Mouse (Mus musculus) embryonic facial prominence, embryonic 14.5 days (tissue): Measurements from ENCODE around the gene Sipa1l1. TPM values are rescaled to one million over a fixed set of nuclear protein-coding genes. Genes with fewer than 3 reads are reported as not detected.
A peak's percentile ranks its signal among the peaks of the same experiment; 100 is the strongest.

ENCODE experiments used
- ATAC-seq: fragments of 200-750 bp; cut with Nextera tagmentation; 2 replicates; pipeline ENCODE4 v1.8.0; 2017; ENCODE audit warnings: low read depth, moderate number of reproducible peaks, moderate TSS enrichment
- DNase-seq: peaks from one replicate; pipeline ENCODE4 v3.0.0-alpha.2; 2015; ENCODE audit warnings: low spot score
- H3K27ac ChIP-seq: fragments of 300-500 bp; sonication (generic); replicated peaks from 2 replicates; pipeline ENCODE4 v1.5.1; 2014; ENCODE audit warnings: low read depth, mild to moderate bottlenecking, low read length, moderate library complexity
- H3K27me3 ChIP-seq: fragments of 300-500 bp; sonication (generic); replicated peaks from 2 replicates; pipeline ENCODE4 v1.6.1; 2014; ENCODE audit warnings: low read length; ENCODE audit not compliant: control insufficient read depth, insufficient read depth
- H3K36me3 ChIP-seq: fragments of 300-500 bp; sonication (generic); 2 replicates; pipeline ENCODE4 v1.6.1; 2014; ENCODE audit warnings: low read length, mixed read lengths; ENCODE audit not compliant: control insufficient read depth, insufficient read depth
- H3K4me1 ChIP-seq: fragments of 300-500 bp; sonication (generic); 2 replicates; pipeline ENCODE4 v1.6.1; 2014; ENCODE audit warnings: antibody characterized with exemption, low read length; ENCODE audit not compliant: control insufficient read depth, insufficient read depth
- H3K4me2 ChIP-seq: fragments of 300-500 bp; sonication (generic); 2 replicates; pipeline ENCODE4 v1.6.1; 2014; ENCODE audit warnings: low read depth, mild to moderate bottlenecking, low read length, moderate library complexity, mixed read lengths
- H3K4me3 ChIP-seq: fragments of 300-500 bp; sonication (generic); 2 replicates; pipeline ENCODE4 v1.5.1; 2014; ENCODE audit warnings: low read depth, mild to moderate bottlenecking, low read length
- H3K9ac ChIP-seq: fragments of 300-500 bp; sonication (generic); 2 replicates; pipeline ENCODE4 v1.6.1; 2014; ENCODE audit warnings: low read depth, mild to moderate bottlenecking, low read length, moderate library complexity, mixed read lengths
- H3K9me3 ChIP-seq: fragments of 300-500 bp; sonication (generic); 2 replicates; pipeline ENCODE4 v1.6.1; 2016; ENCODE audit warnings: low read length; ENCODE audit not compliant: control insufficient read depth
- WGBS: fragments of 180-500 bp; shearing (Covaris S2); extraction: QIAGEN DNeasy Blood & Tissue Kit; methylation state at CpG from one replicate; pipeline ENCODE4 v1.1.7; 2014; 5-methylcytosine and 5-hydroxymethylcytosine counted together
- polyA plus RNA-seq: library from polyadenylated mRNA; unstranded; fragments of >200 nt; fragmentation: Nextera tagmentation; extraction: Ambion mirVana; gene quantifications from 2 replicates; pipeline ENCODE4 v1.2.1, GENCODE M21; 2014

The Sipa1l1 gene
- polyA plus RNA-seq, 1 experiment from 2014 or later = 23.8 TPM

DNA sequence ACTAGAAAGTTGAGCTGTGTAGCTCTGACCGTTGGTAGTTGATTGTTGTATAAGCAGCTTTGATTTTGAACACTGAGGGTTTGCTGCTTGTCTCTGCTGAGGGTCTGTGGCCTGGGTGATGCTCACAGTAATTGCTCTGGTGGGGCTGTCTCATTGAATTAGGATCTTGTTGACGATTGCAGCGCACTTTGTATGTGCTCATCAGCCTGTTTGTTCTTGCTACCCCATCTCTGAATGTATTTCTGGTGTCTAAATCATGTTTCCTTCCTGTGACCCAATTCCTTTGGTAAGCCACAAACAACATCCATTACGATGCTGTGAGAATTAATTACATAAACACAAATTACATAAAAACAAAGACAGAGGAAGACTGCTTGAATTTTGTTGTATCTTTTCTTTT, 39.5 kb downstream of the Sipa1l1 start:
- Histone ChIP-seq H3K27ac (no peak overlapping the region), H3K4me3 (no peak overlapping the region), H3K4me2 (no peak overlapping the region), H3K36me3 (no peaks in the 10 kb centered on the region), H3K9ac (no peak overlapping the region), H3K4me1 (peaks cover 7% of the 10 kb centered on the region; the same call in 1 of the 2 replicates), H3K9me3 (no peaks in the 10 kb centered on the region), H3K27me3 (no peaks in the 10 kb centered on the region)
- DNase-seq = no peak
- WGBS = 71% methylated on average over 4 of the region's 4 CpGs
- no peak; the same call in 1 of the 2 replicates for ATAC-seq

DNA sequence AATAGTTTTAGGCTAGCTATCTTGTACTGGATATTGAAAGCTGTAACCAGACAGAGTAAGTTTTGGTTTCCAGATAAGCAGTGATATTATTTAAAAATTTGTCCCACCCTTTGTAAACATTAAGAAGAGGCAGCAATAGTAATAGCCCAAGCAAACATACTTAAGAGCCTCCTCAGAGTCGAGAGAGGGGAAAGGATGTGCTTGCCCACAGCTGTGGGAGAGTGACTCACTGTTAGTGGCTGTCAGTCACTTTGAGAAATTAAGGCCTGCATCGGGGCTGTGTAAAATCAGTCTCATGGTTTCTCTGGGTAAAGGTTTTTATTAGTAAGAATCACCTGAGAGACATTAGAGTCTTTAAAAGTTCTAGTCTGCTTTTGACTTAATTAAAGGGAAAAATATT, 40.6 kb downstream of the Sipa1l1 start:
- Histone ChIP-seq H3K36me3 (no peaks in the 10 kb centered on the region), H3K27me3 (no peaks in the 10 kb centered on the region), H3K27ac (no peak overlapping the region), H3K4me1 (peaks cover 10% of the 10 kb centered on the region; the same call in 1 of the 2 replicates), H3K9ac (no peak overlapping the region), H3K9me3 (no peaks in the 10 kb centered on the region), H3K4me2 (no peak overlapping the region), H3K4me3 (no peak overlapping the region)
- ATAC-seq = no peak
- no peak for DNase-seq
- WGBS = 34% methylated on average over 2 of the region's 2 CpGs

- H3K9me3 ChIP-seq = no peaks in the 10 kb centered on the region
- DNase-seq (peak; percentile 30), ATAC-seq (no peak)
- H3K4me2 ChIP-seq = no peak overlapping the region
- no peaks in the 10 kb centered on the region for H3K27me3 ChIP-seq
- H3K36me3 ChIP-seq = no peaks in the 10 kb centered on the region
- H3K9ac ChIP-seq = no peak overlapping the region
- peak overlapping the region; percentile 22; the same call in 1 of the 2 replicates for H3K27ac ChIP-seq
- H3K4me3 ChIP-seq = no peak overlapping the region
- H3K4me1 ChIP-seq = peaks cover 15% of the 10 kb centered on the region; the same call in 1 of the 2 replicates
- 37% methylated on average over 2 of the region's 2 CpGs for WGBS
These were observed 43.9 kb downstream of the Sipa1l1 start for GRCm38 (mm10) chr12:82213056-82213455.

GRCm38 (mm10) chr12:82214916-82215315, 45.8 kb downstream of the Sipa1l1 start:
- no peak for DNase-seq
- peaks cover 15% of the 10 kb centered on the region; the same call in 1 of the 2 replicates for H3K4me1 ChIP-seq

DNA sequence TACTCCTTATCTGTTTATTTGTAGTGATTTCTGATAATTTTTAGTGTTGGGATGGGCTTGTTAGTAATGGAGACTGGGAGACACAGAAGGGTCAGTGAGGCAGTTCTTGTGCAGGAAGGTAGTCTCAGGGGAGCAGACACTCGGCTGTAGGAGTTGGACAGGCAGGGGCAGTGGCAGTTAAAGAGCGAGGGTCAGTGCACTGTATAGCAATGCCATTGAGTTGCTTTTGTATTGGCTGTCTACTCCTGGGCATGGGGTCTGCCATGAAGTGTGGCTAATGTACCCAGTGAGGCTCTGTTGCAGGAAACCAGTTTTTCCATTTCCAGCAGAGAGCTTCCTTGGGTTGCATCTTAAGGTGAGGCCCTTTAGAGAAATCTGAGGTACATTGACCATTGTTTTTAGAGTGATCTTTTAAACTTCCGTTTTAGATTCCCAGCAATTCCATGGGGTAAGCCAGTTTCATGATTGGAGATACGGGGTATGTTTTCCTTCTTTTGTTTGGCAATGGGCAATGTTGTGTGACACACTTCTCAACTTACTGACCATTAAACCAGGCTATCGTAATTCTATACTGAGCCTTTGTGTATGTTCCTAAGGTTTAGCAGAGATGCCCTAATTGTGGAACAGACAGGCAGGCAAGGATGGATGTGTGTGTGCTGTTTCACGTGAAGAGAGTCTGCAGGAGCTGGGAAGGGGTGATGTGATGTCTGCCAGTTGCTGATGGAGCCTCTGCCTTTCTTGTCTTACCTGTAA, 47.9 kb downstream of the Sipa1l1 start:
- H3K4me1 ChIP-seq = peaks cover 15% of the 10 kb centered on the region; the same call in 1 of the 2 replicates
- no peak overlapping the region for H3K4me3 ChIP-seq
- H3K9me3 ChIP-seq = no peaks in the 10 kb centered on the region
- no peaks in the 10 kb centered on the region for H3K27me3 ChIP-seq
- WGBS = 51% methylated on average over 6 of the region's 6 CpGs
- no peak overlapping the region for H3K27ac ChIP-seq
- H3K36me3 ChIP-seq = no peaks in the 10 kb centered on the region
- no peak overlapping the region for H3K9ac ChIP-seq
- DNase-seq = no peak
- ATAC-seq = no peak; the same call in 1 of the 2 replicates
- no peak overlapping the region for H3K4me2 ChIP-seq

More at GRCm38 (mm10) chr12:82214916-82215315, 45.8 kb downstream of the Sipa1l1 start:
- Histone ChIP-seq H3K36me3 (no peaks in the 10 kb centered on the region), H3K4me2 (no peak overlapping the region), H3K27me3 (no peaks in the 10 kb centered on the region), H3K9ac (no peak overlapping the region), H3K9me3 (no peaks in the 10 kb centered on the region), H3K27ac (no peak overlapping the region), H3K4me3 (no peak overlapping the region)
- 48% methylated on average over 5 of the region's 5 CpGs for WGBS
- no peak for ATAC-seq

DNA sequence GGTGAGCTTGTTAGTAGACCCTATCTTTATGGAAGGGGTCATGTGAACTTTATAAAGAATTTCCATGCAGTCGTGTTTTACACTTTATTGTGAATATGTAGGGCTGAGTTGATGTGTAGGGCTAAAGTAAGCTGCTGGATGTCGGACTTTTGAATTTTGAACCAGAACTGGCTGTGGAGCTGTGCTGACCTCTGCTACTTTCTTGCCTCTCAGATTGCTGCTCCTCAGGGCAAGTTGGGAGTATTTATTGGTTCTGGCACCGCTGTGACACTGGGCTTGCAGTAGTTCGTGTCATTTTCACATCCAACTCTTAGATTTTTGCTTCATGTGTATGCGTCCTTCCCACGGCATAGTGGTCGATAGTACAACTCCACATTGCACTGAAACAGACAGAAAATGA, 49.1 kb downstream of the Sipa1l1 start:
- Histone ChIP-seq H3K27ac (no peak overlapping the region), H3K4me3 (no peak overlapping the region), H3K4me1 (0 out of 2 replicates have a peak, but pooled peaks cover 8% of the 10 kb centered on the region), H3K4me2 (no peak overlapping the region), H3K27me3 (no peaks in the 10 kb centered on the region), H3K36me3 (no peaks in the 10 kb centered on the region), H3K9me3 (no peaks in the 10 kb centered on the region), H3K9ac (no peak overlapping the region)
- WGBS = 81% methylated on average over 7 of the region's 7 CpGs
- no peak for DNase-seq
- ATAC-seq = no peak

GRCm38 (mm10) chr12:82220367-82221089, 51.4 kb downstream of the Sipa1l1 start:
- DNase-seq (no peak), ATAC-seq (no peak)
- Histone ChIP-seq H3K4me2 (no peak overlapping the region), H3K4me1 (no peaks in the 10 kb centered on the region), H3K4me3 (no peak overlapping the region), H3K27me3 (no peaks in the 10 kb centered on the region), H3K27ac (0 out of 2 replicates have a peak overlapping the region, but pooled peaks have one; percentile 6), H3K9ac (no peak overlapping the region), H3K9me3 (no peaks in the 10 kb centered on the region), H3K36me3 (no peaks in the 10 kb centered on the region)
- 74% methylated on average over 5 of the region's 5 CpGs for WGBS

DNA sequence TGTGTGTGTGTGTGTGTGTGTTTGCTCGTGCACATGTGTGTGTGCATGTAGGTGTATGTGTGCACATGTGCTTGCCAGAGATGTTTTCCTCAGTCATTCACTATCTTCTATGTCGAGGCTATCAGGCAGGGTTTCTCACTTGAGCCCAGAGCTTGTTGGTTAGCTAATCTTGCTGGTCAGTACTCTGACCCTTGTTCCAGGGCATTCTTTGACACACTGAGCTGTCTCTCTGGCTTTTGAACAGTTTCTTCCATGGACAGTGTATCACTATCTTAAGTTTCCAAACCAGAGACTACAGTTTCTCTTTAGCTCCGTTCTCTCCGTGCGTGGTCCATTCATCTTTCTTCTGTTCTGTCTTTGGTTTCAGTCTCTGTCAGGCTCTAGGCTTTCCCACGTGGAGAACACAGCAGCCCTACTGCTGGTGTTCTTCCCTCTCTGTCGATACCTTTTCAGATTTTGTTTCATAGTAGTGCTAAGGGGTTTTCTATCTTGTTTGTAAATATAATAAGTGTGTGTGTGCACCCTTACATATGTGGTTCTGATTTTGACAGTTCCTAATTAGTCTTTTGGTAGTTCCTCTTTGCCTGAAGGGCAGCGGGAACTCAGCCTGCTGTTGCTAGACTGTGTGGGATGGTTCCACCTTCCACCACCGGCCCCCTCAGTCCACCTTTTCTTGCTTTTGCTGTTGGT, 54.2 kb downstream of the Sipa1l1 start:
- H3K27ac ChIP-seq = no peak overlapping the region
- no peaks in the 10 kb centered on the region for H3K27me3 ChIP-seq
- H3K36me3 ChIP-seq = no peaks in the 10 kb centered on the region
- peaks cover 11% of the 10 kb centered on the region for H3K4me1 ChIP-seq
- H3K9me3 ChIP-seq = no peaks in the 10 kb centered on the region
- H3K9ac ChIP-seq = no peak overlapping the region
- WGBS = 69% methylated on average over 9 of the region's 9 CpGs
- no peak overlapping the region for H3K4me3 ChIP-seq
- H3K4me2 ChIP-seq = no peak overlapping the region
- DNase-seq (no peak), ATAC-seq (no peak)
